Mouse (Mus musculus) limb, embryonic 12.5 days (tissue): ENCODE measurements around the gene Cfap69. TPM values are rescaled to one million over a fixed set of nuclear protein-coding genes. Genes with fewer than 3 reads are reported as not detected.

Experiments used
- ATAC-seq: fragments of 200-750 bp; cut with Nextera tagmentation; 2 replicates; pipeline ENCODE4 v1.8.0; 2017; ENCODE audit warnings: low read depth, moderate TSS enrichment; ENCODE audit not compliant: insufficient number of reproducible peaks, insufficient read depth, low FRiP score, low TSS enrichment
- H3K27ac ChIP-seq: fragments of 300-500 bp; sonication (generic); 2 replicates; pipeline ENCODE4 v1.5.1; 2016; ENCODE audit warnings: mild to moderate bottlenecking, moderate library complexity
- H3K27me3 ChIP-seq: fragments of 300-500 bp; sonication (generic); 2 replicates; pipeline ENCODE4 v1.6.1; 2016; ENCODE audit warnings: mild to moderate bottlenecking, moderate library complexity
- H3K36me3 ChIP-seq: fragments of 300-500 bp; sonication (generic); 2 replicates; pipeline ENCODE4 v1.6.1; 2016; ENCODE audit warnings: mild to moderate bottlenecking, moderate library complexity
- H3K4me1 ChIP-seq: fragments of 300-500 bp; sonication (generic); replicated peaks from 2 replicates; pipeline ENCODE4 v1.6.1; 2016
- H3K4me2 ChIP-seq: fragments of 300-500 bp; sonication (generic); 2 replicates; pipeline ENCODE4 v1.6.1; 2016; ENCODE audit warnings: mild to moderate bottlenecking, moderate library complexity
- H3K4me3 ChIP-seq: fragments of 300-500 bp; sonication (generic); replicated peaks from 2 replicates; pipeline ENCODE4 v1.5.1; 2016; ENCODE audit warnings: mild to moderate bottlenecking
- H3K9ac ChIP-seq: fragments of 300-500 bp; sonication (generic); replicated peaks from 2 replicates; pipeline ENCODE4 v1.6.1; 2016; ENCODE audit warnings: mild to moderate bottlenecking, moderate library complexity
- H3K9me3 ChIP-seq: fragments of 300-500 bp; sonication (generic); 2 replicates; pipeline ENCODE4 v1.6.1; 2016; ENCODE audit warnings: mild to moderate bottlenecking, moderate library complexity
- WGBS: fragments of 180-500 bp; shearing (Covaris S2); methylation state at CpG from one replicate; pipeline ENCODE4 v1.1.7; 2016; 5-methylcytosine and 5-hydroxymethylcytosine counted together
- polyA plus RNA-seq: library from polyadenylated mRNA; unstranded; fragments of >200 nt; fragmentation: Nextera tagmentation; extraction: Ambion mirVana; gene quantifications from 2 replicates; pipeline ENCODE4 v1.2.1, GENCODE M21; 2016

Cfap69 gene
- polyA plus RNA-seq, 1 experiment from 2014 or later = 2.2 TPM

- WGBS = under 1% methylated on average over 43 of the region's 43 CpGs
- ATAC-seq = peak; percentile 97
Measured at GRCm38 (mm10) chr5:5559079-5559740, 104.8 kb downstream of the Cfap69 start, which contains the start of gene Gtpbp10. Gene Gtpbp10, minus strand, starts transcription at chr5:5559538.

GRCm38 (mm10) chr5:5551110-5551509, 112.9 kb downstream of the Cfap69 start:
- no peaks in the 10 kb centered on the region for H3K27me3 ChIP-seq
- H3K4me1 ChIP-seq = no peaks in the 10 kb centered on the region
- H3K4me3 ChIP-seq = no peak overlapping the region
- H3K4me2 ChIP-seq = no peak overlapping the region
- no peak overlapping the region for H3K27ac ChIP-seq
- no peaks in the 10 kb centered on the region for H3K9me3 ChIP-seq
- no peak overlapping the region for H3K9ac ChIP-seq
- ATAC-seq = no peak
- 79% methylated on average over 1 of the region's 1 CpGs for whole genome bisulfite sequencing
- H3K36me3 ChIP-seq = peaks cover 65% of the 10 kb centered on the region

More at GRCm38 (mm10) chr5:5559079-5559740, 104.8 kb downstream of the Cfap69 start, which contains the start of gene Gtpbp10:
- peak within 1 kb of the TSS; percentile 67 for H3K4me3 ChIP-seq
- H3K36me3 ChIP-seq = peaks cover 11% of the 10 kb centered on the region
- peak within 1 kb of the TSS; percentile 77 for H3K9ac ChIP-seq
- no peaks in the 10 kb centered on the region for H3K9me3 ChIP-seq
- peak within 1 kb of the TSS; percentile 60 for H3K4me2 ChIP-seq
- peak within 1 kb of the TSS; percentile 73 for H3K27ac ChIP-seq
- H3K4me1 ChIP-seq = peaks cover 6% of the 10 kb centered on the region
- H3K27me3 ChIP-seq = no peaks in the 10 kb centered on the region

- ATAC-seq = no peak
- Histone ChIP-seq H3K27ac (no peak overlapping the region), H3K9ac (no peak overlapping the region), H3K4me2 (no peak overlapping the region), H3K4me1 (no peaks in the 10 kb centered on the region), H3K9me3 (no peaks in the 10 kb centered on the region), H3K27me3 (no peaks in the 10 kb centered on the region), H3K4me3 (no peak overlapping the region), H3K36me3 (peaks cover 58% of the 10 kb centered on the region)
- 74% methylated on average over 3 of the region's 3 CpGs for WGBS
Measured at GRCm38 (mm10) chr5:5540385-5540784, 123.7 kb downstream of the Cfap69 start.

GRCm38 (mm10) chr5:5539771-5540170, 124.3 kb downstream of the Cfap69 start:
- WGBS = 90% methylated on average over 3 of the region's 3 CpGs
- no peak overlapping the region for H3K9ac ChIP-seq
- H3K4me1 ChIP-seq = no peaks in the 10 kb centered on the region
- no peak for ATAC-seq
- no peak overlapping the region for H3K4me2 ChIP-seq
- H3K27me3 ChIP-seq = no peaks in the 10 kb centered on the region
- no peaks in the 10 kb centered on the region for H3K9me3 ChIP-seq
- no peak overlapping the region for H3K27ac ChIP-seq
- no peak overlapping the region for H3K4me3 ChIP-seq
- H3K36me3 ChIP-seq = peaks cover 56% of the 10 kb centered on the region

- H3K27ac ChIP-seq = no peak overlapping the region
- H3K4me3 ChIP-seq = no peak overlapping the region
- no peaks in the 10 kb centered on the region for H3K27me3 ChIP-seq
- H3K36me3 ChIP-seq = peaks cover 24% of the 10 kb centered on the region
- H3K4me2 ChIP-seq = no peak overlapping the region
- H3K9me3 ChIP-seq = no peaks in the 10 kb centered on the region
- H3K9ac ChIP-seq = no peak overlapping the region
- no peaks in the 10 kb centered on the region for H3K4me1 ChIP-seq
- WGBS = 97% methylated on average over 1 of the region's 1 CpGs
- no peak for ATAC-seq
Measured at GRCm38 (mm10) chr5:5536131-5536530, 127.9 kb downstream of the Cfap69 start.

GRCm38 (mm10) chr5:5533656-5534420, 130.2 kb downstream of the Cfap69 start:
- H3K4me2 ChIP-seq = no peak overlapping the region
- WGBS = 92% methylated on average over 3 of the region's 3 CpGs
- H3K9ac ChIP-seq = no peak overlapping the region
- no peaks in the 10 kb centered on the region for H3K9me3 ChIP-seq
- H3K4me1 ChIP-seq = no peaks in the 10 kb centered on the region
- H3K4me3 ChIP-seq = no peak overlapping the region
- peaks cover 9% of the 10 kb centered on the region for H3K36me3 ChIP-seq
- no peak overlapping the region for H3K27ac ChIP-seq
- no peaks in the 10 kb centered on the region for H3K27me3 ChIP-seq
- ATAC-seq = no peak

Other genes with a start within 250 kb of the Cfap69 start
- 25.7 and 27.6 TPM in 2 replicates for gene Cdk14, start 243.9 kb downstream of the Cfap69 start, polyA plus RNA-seq
- gene 1700015F17Rik, start 185.1 kb downstream of the Cfap69 start, polyA plus RNA-seq = not detected in 2 replicates
- 21.6 and 23.6 TPM in 2 replicates for gene Cldn12, start 149.3 kb downstream of the Cfap69 start, polyA plus RNA-seq
- gene Gtpbp10, start 104.7 kb downstream of the Cfap69 start, polyA plus RNA-seq = 34.8 and 35.3 TPM in 2 replicates
- gene Gm8773, start 90.4 kb downstream of the Cfap69 start, polyA plus RNA-seq = 0.38 and 0.83 TPM in 2 replicates
- gene Steap2, start 30.3 kb upstream of the Cfap69 start, polyA plus RNA-seq = 7.7 and 7.9 TPM in 2 replicates
- gene Steap1, start 85.1 kb upstream of the Cfap69 start, polyA plus RNA-seq = 3.9 and 4.0 TPM in 2 replicates